Mouse (Mus musculus) naive thymus-derived CD4-positive, alpha-beta T cell, adult 2 months (primary cell): ENCODE measurements at regions not wholly inside any gene's neighbourhood (a gene's known extent, or its start where the extent isn't known, plus 50 kb on each side); places are given as distances from the start of the nearest gene placed in this dataset.

Experiments used
- DNase-seq: peaks from one replicate; pipeline ENCODE4 v3.0.0-alpha.2; 2011; ENCODE audit warnings: low read depth

DNA sequence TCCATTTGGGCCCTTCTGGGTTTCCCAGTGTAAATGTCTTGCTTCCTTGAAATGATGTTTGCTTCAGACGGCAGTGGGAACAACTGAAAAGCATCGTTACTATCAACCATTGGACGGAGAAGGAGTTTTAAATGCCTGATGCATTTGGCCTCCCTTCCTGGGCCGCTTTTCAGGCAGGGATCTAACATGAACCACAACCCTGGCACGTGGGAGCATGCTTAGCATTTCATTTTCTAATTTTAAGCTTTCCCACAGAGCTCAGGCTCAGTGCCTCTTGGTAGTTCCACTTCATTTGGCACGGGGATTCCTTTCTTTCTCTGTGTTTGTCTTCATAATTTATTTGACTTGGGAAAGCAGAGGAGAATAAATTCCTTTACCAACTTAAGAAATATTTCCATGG, 406.6 kb upstream of the Nbea start:
- no peak for DNase-seq

GRCm38 (mm10) chr3:56575422-56575821, 391.9 kb upstream of the Nbea start:
- peak; percentile 45 for DNase-seq

- no peak for DNase-seq
Observed at GRCm38 (mm10) chr3:56536178-56536577, 352.7 kb upstream of the Nbea start.

DNA sequence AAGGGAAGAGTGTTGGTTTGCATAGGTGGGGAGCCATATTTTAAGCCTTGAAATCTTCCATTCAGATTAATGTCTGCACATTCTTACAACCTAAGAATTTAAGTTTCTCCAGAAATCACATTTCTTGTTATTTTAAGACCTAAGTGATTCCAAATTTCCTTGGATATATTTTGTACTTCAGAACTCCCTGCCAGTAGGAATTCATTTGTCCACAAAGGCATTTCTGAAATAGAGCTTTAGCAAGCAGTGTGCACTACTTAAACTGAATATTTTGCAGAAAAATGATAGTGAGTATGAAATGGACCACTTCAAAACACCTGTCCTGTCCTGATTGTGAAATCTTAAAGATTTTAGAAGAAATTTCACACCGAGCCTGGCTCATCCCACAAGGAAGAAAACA, 320.9 kb upstream of the Nbea start:
- DNase-seq: no peak

- DNase-seq: no peak
Observed at GRCm38 (mm10) chr3:56499301-56499700, 315.8 kb upstream of the Nbea start.

DNA sequence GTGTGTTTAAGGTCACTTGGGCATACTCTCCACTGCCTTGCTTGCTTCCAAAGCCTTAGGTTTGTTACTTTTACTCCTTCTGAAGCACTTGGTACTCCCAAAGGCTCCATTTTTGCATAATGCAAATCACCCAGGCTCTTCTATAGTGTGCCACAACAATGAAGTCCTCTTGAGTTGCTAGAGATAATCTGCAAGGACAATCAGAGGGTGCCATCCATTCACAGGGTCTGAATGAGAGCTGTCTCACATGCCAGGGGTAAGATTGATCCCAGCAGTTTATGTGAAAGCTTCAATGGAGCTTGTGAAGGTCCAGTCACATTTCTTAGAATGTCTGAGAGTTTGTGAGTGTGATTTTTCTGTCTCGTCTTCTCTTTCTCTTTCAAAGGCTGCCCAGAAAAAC, 310.4 kb upstream of the Nbea start:
- no peak for DNase-seq

DNA sequence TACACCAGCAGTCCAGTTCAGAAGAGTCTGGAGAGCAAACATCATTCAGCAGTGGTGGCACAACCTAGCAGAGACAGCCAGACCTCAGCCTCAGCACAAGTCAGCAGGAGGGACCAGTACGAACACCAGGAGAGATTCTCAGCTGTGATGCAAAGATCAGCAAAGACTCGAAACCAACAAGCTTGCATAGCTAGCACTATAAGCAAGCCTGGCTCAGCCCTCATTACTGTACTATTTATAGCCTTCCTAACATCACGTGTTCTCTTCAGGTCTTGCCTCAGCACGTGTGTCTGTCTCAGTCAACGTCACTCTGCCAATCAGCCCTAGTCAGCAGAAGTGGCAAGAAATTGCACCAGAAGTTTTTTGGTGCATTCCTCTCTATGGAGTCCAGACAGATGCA, 305.7 kb upstream of the Nbea start:
- DNase-seq: no peak

DNA sequence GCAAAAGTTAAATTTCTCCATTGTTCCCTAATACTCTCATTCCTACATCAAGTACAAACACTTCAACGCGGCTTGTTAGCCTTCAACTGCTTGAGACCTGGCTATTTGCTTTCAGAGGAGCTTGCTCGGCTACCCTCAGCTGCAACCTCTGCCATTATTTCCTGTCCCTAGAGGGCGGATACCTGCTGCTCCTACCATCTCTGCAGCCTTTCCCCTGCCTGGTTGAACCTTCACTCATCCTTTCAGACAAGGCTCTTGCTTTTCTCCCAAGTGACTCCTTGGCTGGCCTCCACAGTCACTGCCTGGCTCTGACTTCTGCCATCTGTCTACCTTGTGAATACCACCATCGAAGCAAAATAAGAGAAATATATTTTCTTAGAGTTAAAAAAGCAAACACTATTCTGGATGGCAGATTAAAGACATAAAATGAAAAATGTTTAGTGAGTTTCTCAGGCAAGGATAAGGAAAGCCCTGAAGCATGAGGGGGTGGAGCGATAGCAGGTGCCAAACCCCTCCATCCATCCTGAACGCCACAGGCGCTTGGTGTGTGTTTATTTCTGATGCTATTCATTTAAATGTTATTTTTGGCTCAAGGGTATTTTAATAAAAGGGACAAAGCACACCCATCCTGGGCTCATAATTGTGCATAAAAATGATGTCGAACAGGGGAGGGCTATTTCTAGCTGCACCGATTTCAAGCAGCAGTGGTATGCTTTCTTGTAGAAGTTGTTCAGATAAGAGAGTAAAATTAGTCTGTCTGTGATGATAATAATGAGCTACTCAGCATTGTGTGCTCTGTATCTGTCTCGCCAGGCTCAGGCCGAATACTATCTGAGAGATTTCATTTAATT, 302.3 kb upstream of the Nbea start:
- DNase-seq: no peak

DNA sequence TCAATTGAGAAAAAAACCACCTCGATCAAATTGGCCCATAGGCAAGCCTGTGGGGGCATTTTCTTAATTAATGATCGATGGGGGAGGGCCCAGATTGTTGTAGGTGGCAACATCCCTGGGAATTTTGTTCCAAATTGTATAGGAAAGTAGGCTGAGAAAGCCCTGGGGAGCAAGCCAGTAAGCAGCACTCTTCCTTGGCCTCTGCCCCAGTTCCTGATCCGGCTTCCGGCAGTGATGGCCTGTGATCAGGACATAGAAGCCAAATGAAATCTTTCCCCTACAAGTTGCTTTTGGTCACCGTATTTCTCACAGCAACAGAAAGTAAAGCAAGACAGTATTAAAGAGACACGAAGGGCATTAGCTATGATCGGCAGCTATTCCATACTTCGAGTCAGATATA, 300.6 kb upstream of the Nbea start:
- DNase-seq: no peak

GRCm38 (mm10) chr3:56483370-56483769, 299.9 kb upstream of the Nbea start:
- no peak for DNase-seq

DNA sequence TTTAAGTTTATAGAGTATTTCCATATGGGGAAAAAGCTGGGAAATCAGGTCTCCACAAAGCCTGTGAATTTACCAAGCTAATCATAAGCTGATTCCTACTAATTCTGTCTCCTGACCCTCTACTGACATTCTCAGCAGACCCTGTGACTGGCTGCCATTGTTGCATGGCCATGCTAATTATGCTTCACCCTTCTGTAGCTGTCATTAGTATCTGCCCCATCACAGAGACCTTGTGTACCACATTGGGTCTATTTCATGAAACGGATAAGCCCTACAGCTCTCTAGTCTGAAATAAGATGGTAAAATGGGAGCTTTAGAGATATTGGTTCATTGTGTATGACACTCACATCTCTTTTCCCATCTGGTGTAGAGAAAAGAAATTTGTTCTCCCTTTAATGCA, 296.0 kb upstream of the Nbea start:
- no peak for DNase-seq

GRCm38 (mm10) chr3:56478544-56479140, 295.1 kb upstream of the Nbea start:
- no peak for DNase-seq

GRCm38 (mm10) chr3:56475529-56476527, 292.3 kb upstream of the Nbea start:
- DNase-seq: no peak

DNA sequence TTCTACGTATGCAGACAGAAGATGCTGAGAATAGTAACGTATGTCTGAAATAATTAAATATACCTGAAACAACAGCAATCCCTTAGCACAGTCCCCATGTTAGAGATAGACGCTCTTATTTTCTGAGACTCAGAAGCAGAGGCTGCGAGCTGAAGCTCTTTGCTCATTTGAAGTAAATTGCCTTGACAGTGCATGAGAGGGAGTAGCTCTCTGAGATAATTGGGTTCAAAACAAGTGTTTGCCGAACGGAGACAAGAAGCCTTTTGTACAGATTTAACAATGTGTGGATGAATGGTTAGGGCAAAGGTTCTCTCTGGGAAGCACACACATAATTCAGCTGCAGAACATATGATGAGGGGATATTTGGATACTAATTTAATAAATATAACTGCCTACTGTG, 289.1 kb upstream of the Nbea start:
- DNase-seq: no peak

DNA sequence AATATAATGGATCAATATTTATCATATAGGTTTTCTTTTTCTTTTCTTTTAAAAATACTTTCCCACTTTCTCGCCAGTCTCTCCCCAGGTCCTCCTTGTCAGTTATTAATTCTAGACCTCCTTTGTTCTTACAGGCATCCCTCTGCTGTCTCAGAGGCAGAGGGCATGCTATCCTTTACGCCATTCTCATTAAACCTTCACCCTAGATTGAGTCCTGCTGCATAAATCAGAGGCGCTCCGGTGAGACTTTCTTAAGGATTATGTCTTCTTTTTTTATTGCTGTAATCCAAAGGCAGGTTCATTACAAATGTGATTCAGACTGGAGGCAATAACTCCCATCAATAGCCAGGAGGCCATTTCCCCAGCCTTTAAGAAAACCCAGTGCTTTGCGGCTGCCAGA, 288.3 kb upstream of the Nbea start:
- DNase-seq: no peak

DNA sequence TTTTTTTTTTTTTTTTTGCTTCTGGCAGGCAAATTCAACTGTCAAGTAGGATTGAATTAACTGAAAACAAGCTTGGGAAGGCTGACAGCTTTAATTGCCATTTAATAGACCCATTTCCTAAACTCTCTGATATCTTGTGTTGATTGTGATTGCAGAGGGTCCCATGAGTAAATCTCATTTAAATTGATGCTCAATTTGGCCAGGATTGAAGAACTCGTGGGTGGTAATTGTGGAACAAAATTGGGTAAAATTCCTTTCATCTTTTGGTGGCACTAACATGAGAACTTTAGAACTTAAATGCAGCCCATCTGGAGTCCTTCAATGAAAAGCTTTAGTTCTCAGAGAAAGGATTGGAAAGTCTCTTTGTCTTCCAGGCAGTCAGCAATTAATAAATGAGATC, 287.7 kb upstream of the Nbea start:
- DNase-seq: no peak

GRCm38 (mm10) chr3:56457625-56458024, 274.1 kb upstream of the Nbea start:
- no peak for DNase-seq

DNA sequence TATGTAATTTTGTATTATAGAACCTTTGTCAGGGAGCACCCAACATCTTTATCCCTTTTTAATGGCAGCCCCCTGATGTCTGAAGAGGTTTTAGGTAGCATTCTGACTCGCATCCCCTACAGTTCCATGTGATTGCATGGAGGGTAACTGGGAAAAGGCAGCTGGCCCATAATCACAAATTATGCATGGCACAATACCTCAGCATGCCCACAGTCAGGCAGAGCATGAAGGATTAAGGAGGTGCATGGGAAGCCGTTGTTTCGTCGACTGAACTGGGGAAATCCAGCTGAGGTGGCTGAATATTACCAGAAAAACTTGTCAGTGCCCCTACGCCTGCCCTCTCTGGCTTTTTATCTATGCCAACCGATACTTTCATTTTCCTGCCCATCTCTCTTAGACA, 272.8 kb upstream of the Nbea start:
- DNase-seq: no peak

- no peak for DNase-seq
Observed at GRCm38 (mm10) chr3:56438900-56439299, 255.4 kb upstream of the Nbea start.

- DNase-seq: no peak
Observed at GRCm38 (mm10) chr3:56438020-56438747, 254.7 kb upstream of the Nbea start.

DNA sequence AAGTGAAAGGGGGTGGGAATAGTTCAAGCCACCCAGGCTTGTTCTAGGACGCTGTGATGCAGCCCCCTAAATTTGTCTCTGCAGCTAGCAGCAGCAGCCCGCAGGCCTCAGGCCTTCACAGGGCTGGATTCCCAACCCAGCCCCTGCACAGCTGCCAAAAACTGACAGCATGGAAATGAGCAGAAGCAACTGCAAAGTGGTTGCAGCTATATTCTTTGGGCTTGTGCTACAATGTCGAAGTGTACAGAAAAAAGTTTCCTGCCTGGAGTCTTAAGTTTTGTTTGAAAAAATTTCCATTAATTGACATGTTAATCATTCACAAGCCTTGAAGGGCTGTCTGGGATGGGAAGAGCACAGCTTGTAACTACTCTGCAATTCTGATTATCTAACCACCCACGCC, 253.6 kb upstream of the Nbea start:
- DNase-seq: no peak

DNA sequence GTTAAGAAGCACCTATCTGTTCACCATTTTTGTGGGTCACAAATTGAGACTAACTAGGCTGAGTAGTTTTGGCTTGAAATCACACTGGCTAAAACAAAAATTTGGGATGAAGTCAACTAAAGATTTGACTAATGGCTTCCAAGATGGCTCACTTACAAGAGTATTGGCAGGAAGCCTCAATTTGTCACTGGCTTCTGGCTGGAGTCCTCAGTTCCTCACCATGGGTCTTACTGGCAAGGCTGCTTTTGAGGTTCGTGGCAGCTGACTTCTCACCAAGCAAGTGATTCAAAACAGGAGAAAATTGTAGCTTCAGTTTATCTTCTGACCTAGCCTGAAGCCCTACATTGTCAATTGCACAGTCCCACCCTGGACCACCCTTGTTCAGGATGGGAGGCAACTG, 250.0 kb upstream of the Nbea start:
- DNase-seq: no peak
